Mouse (Mus musculus) embryo, embryonic 9.5 days (tissue): ENCODE data around the gene Pxt1.

Source experiments
- DNase-seq: peaks from one replicate; pipeline ENCODE4 v3.0.0-alpha.2; 2017; ENCODE audit errors: extremely low spot score

Gene Pxt1

GRCm38 (mm10) chr17:28947011-28947939, 3.6 kb upstream of the Pxt1 start:
- no peak for DNase-seq

- no peak for DNase-seq
Observed at GRCm38 (mm10) chr17:28944481-28944880, 841 bp upstream of the Pxt1 start.

GRCm38 (mm10) chr17:28942101-28942500, 1.5 kb downstream of the Pxt1 start:
- no peak for DNase-seq

- DNase-seq, result no peak
Observed at GRCm38 (mm10) chr17:28940776-28941555, 2.7 kb downstream of the Pxt1 start.

GRCm38 (mm10) chr17:28936622-28937345, 6.9 kb downstream of the Pxt1 start:
- no peak for DNase-seq

- no peak for DNase-seq
Observed at GRCm38 (mm10) chr17:28936133-28936532, 7.5 kb downstream of the Pxt1 start.

GRCm38 (mm10) chr17:28934120-28934916, 9.3 kb downstream of the Pxt1 start:
- DNase-seq, result no peak

- no peak for DNase-seq
Observed at GRCm38 (mm10) chr17:28932274-28932673, 11.4 kb downstream of the Pxt1 start.

GRCm38 (mm10) chr17:28931436-28932211, 12.0 kb downstream of the Pxt1 start:
- DNase-seq, result no peak

GRCm38 (mm10) chr17:28930392-28931074, 13.1 kb downstream of the Pxt1 start:
- peak; percentile 62 for DNase-seq

- no peak for DNase-seq
Observed at GRCm38 (mm10) chr17:28929369-28929768, 14.3 kb downstream of the Pxt1 start.

GRCm38 (mm10) chr17:28928004-28928403, 15.6 kb downstream of the Pxt1 start:
- no peak for DNase-seq

- peak; percentile 48 for DNase-seq
Observed at GRCm38 (mm10) chr17:28926866-28927635, 16.6 kb downstream of the Pxt1 start.

GRCm38 (mm10) chr17:28926380-28926779, 17.3 kb downstream of the Pxt1 start:
- peak; percentile 82 for DNase-seq

- no peak for DNase-seq
Observed at GRCm38 (mm10) chr17:28924957-28925595, 18.6 kb downstream of the Pxt1 start.

GRCm38 (mm10) chr17:28922096-28922495, 21.5 kb downstream of the Pxt1 start:
- DNase-seq, result no peak

GRCm38 (mm10) chr17:28921086-28921485, 22.6 kb downstream of the Pxt1 start:
- no peak for DNase-seq

GRCm38 (mm10) chr17:28916520-28916919, 27.1 kb downstream of the Pxt1 start:
- no peak for DNase-seq
